Mouse (Mus musculus) frontal cortex, postnatal 14 days (tissue): ENCODE measurements around the gene Sdad1.

ENCODE experiments used
- DNase-seq, 2 experiments: peaks; one replicate each; pipeline ENCODE4 v3.0.0; 2022; ENCODE audit warnings: low spot score in 2 of 2

Sdad1 gene

GRCm38 (mm10) chr5:92240769-92241168 is 69.5 kb downstream of the Sdad1 start:
- no peak for DNase-seq

- peak; percentile 47 to 74 for DNase-seq
Observed at GRCm38 (mm10) chr5:92239333-92240232, 70.7 kb downstream of the Sdad1 start.

GRCm38 (mm10) chr5:92234939-92235557 is 75.2 kb downstream of the Sdad1 start:
- no peak for DNase-seq
